In genomic region chr4:122882544-122882943, GRCm38 (mm10) we compare ENCODE assay signal across 20 mouse cellular contexts. TPM values are rescaled to one million over a fixed set of nuclear protein-coding genes. Genes with fewer than 3 reads are reported as not detected.
DNase-seq lines count a peak whose midpoint lies in the region; ATAC-seq and TF ChIP-seq lines count a peak whose summit lies in the region.
"Had no signal": no experiment of that assay in that cellular context is flagged by ENCODE, and none has a peak within 500 bp of the region (broad histone marks: within the 10 kb centered on the region; RNA-seq: fewer than 3 reads in every experiment).

No protein-coding gene starts in this region.

- H3ac ChIP-seq in myocyte (ENCODE audit: control insufficient read depth, insufficient read length), result no peak overlapping the region

- peak; percentile 39; the same call in 1 of the 2 replicates for TF ChIP-seq POLR2A in cortical plate, adult 2 months (IDR thresholded peaks at IDR 0.05; ENCODE audit: extremely low read depth, insufficient read depth, low read length)
- TF ChIP-seq POLR2A in myocyte (IDR thresholded peaks at IDR 0.05; ENCODE audit: insufficient read length, low read depth), result no peak

- H3K27ac ChIP-seq in heart, postnatal 0 days (ENCODE audit: low read depth), result 0 out of 2 replicates have a peak overlapping the region, but pooled peaks have one; percentile 16
- 0 out of 2 replicates have a peak overlapping the region, but pooled peaks have one; percentile 30 for H3K27ac ChIP-seq in cortical plate, adult 2 months (ENCODE audit: insufficient read depth, low read length)
- H3K27ac ChIP-seq: forebrain, embryonic 13.5 days; hindbrain, postnatal 0 days had no signal

- WGBS in heart, postnatal 0 days, result 57% methylated on average over 3 of the region's 3 CpGs

- H3K9ac ChIP-seq in heart, postnatal 0 days (replicated peaks; ENCODE audit: low read depth, low read length), result no peak overlapping the region
- H3K9ac ChIP-seq: forebrain, embryonic 13.5 days had no signal

- no peaks in the 10 kb centered on the region for H3K27me3 ChIP-seq in heart, postnatal 0 days (ENCODE audit: control insufficient read depth, insufficient read depth, low read length)
- no peaks in the 10 kb centered on the region for H3K27me3 ChIP-seq in megakaryocyte, embryonic 14.5 days (replicated peaks)
- H3K27me3 ChIP-seq in myocyte (ENCODE audit: control insufficient read depth, insufficient read depth, insufficient read length), result no peaks in the 10 kb centered on the region
- H3K27me3 ChIP-seq: forebrain, embryonic 13.5 days; Patski had no signal

- H3K4me3 ChIP-seq in heart, postnatal 0 days (ENCODE audit: low read depth, low read length), result no peak overlapping the region
- peak overlapping the region; percentile 92 for H3K4me3 ChIP-seq in megakaryocyte, embryonic 14.5 days (replicated peaks)
- H3K4me3 ChIP-seq in cortical plate, adult 2 months (ENCODE audit: insufficient read depth, low read length), result no peak overlapping the region
- H3K4me3 ChIP-seq in myocyte, result no peak overlapping the region
- H3K4me3 ChIP-seq: erythroblast, embryonic 14.5 days; forebrain, embryonic 13.5 days had no signal

- H3K4me2 ChIP-seq in heart, postnatal 0 days (ENCODE audit: low read depth, low read length), result no peak overlapping the region
- H3K4me2 ChIP-seq in myocyte (ENCODE audit: low read depth), result peak overlapping the region; percentile 30
- H3K4me2 ChIP-seq: forebrain, embryonic 13.5 days; heart, embryonic 11.5 days had no signal

- TF ChIP-seq CTCF in heart, postnatal 0 days (IDR thresholded peaks at IDR 0.05; ENCODE audit: low read depth), result no peak
- no peak for TF ChIP-seq CTCF in cortical plate, adult 2 months (IDR thresholded peaks at IDR 0.05; ENCODE audit: extremely low read depth, insufficient read depth, low read length)

- TF ChIP-seq EP300 in heart, postnatal 0 days (IDR thresholded peaks at IDR 0.05; ENCODE audit: low read depth), result no peak

- H3K9me3 ChIP-seq in heart, postnatal 0 days (replicated peaks; ENCODE audit: control insufficient read depth, low read length), result no peaks in the 10 kb centered on the region
- no peaks in the 10 kb centered on the region for H3K9me3 ChIP-seq in megakaryocyte, embryonic 14.5 days
- H3K9me3 ChIP-seq: forebrain, embryonic 13.5 days had no signal

- no peaks in the 10 kb centered on the region for H3K36me3 ChIP-seq in heart, postnatal 0 days (replicated peaks; ENCODE audit: control insufficient read depth, insufficient read depth, low read length)
- H3K36me3 ChIP-seq in megakaryocyte, embryonic 14.5 days (replicated peaks; ENCODE audit: low read length), result peaks cover 53% of the 10 kb centered on the region
- H3K36me3 ChIP-seq in myocyte (ENCODE audit: control insufficient read depth, insufficient read depth), result no peaks in the 10 kb centered on the region

- peaks cover 46% of the 10 kb centered on the region for H3K4me1 ChIP-seq in heart, postnatal 0 days (ENCODE audit: control insufficient read depth, insufficient read depth)
- peaks cover 63% of the 10 kb centered on the region for H3K4me1 ChIP-seq in megakaryocyte, embryonic 14.5 days
- H3K4me1 ChIP-seq in cortical plate, adult 2 months (ENCODE audit: control insufficient read depth, insufficient read depth, low read length), result peaks cover 18% of the 10 kb centered on the region

- ATAC-seq in heart, postnatal 0 days (ENCODE audit: insufficient read depth, low read depth), result no peak
- no peak for ATAC-seq in megakaryocyte, adult 5-6 weeks (ENCODE audit: poor library complexity, severe bottlenecking)
- ATAC-seq: forebrain, embryonic 13.5 days; hindbrain, postnatal 0 days; midbrain, embryonic 16.5 days; Patski had no signal

- intact Hi-C loops in heart, postnatal 25 days (cut with DNase I), result no loop called here

- DNase-seq in heart, postnatal 0 days (ENCODE audit: low spot score), result no peak
- no peak for DNase-seq in heart, postnatal 25 days (ENCODE audit: low spot score)
- no peak for DNase-seq in testis, postnatal 14 days (ENCODE audit: low spot score)
- DNase-seq: adrenal gland, postnatal 10 days; cerebellum, adult 11 months; gastrocnemius, postnatal 36 days; kidney, adult 11 months; lung, postnatal 10 days; retina, postnatal 1 day; thymus, postnatal 25 days had no signal

- peaks cover 80% of the 10 kb centered on the region for H3K79me2 ChIP-seq in myocyte (ENCODE audit: control insufficient read depth, insufficient read depth)

TF ChIP-seq in myocyte, 11 proteins besides CTCF, POLR2A, EP300 and RAD21:
- TF ChIP-seq TCF12 (IDR thresholded peaks at IDR 0.05; ENCODE audit: insufficient read depth, poor library complexity, severe bottlenecking), result no peak
- no peak for TF ChIP-seq SRF (IDR thresholded peaks at IDR 0.05; ENCODE audit: control insufficient read depth, insufficient read length, low read depth)
- TF ChIP-seq E2F4 (IDR thresholded peaks at IDR 0.05; ENCODE audit: insufficient read depth), result no peak
- TF ChIP-seq REST (IDR thresholded peaks at IDR 0.05; ENCODE audit: insufficient read depth, insufficient read length), result no peak
- no peak for TF ChIP-seq TCF3 (IDR thresholded peaks at IDR 0.05; ENCODE audit: insufficient read length, low read depth)
- no peak for TF ChIP-seq POLR2AphosphoS2 (IDR thresholded peaks at IDR 0.05; ENCODE audit: insufficient read length, low read depth)
- TF ChIP-seq CEBPB (IDR thresholded peaks at IDR 0.05; ENCODE audit: insufficient read depth, poor library complexity, severe bottlenecking), result no peak
- TF ChIP-seq USF1 (IDR thresholded peaks at IDR 0.05; ENCODE audit: low read depth), result no peak

RNA-seq across cellular contexts. Expression of gene Cap1, which starts 3.3 kb away (rescaled TPM):
- total RNA-seq in heart, postnatal 0 days (2014; rRNA removed; ENCODE audit: low replicate concordance), result 59.6 and 73.0 TPM in 2 replicates
- polyA plus RNA-seq in heart, postnatal 0 days (2015; fragmentation: Nextera tagmentation; extraction: Ambion mirVana), result 20.6 and 22.4 TPM in 2 replicates
- total RNA-seq in heart, postnatal 25 days (2021), result 10 to 100 TPM; 52.6 to 54.5 TPM
- 88.2 and 145 TPM in 2 replicates for polyA plus RNA-seq in megakaryocyte, embryonic 14.5 days (2012; ENCODE audit: insufficient read depth, low replicate concordance)
- total RNA-seq in megakaryocyte, adult 5-6 weeks (2015), result 417 and 420 TPM in 2 replicates
- total RNA-seq in megakaryocyte, adult 5-6 weeks (2017), result 551 and 589 TPM in 2 replicates
- 134 and 146 TPM in 2 replicates for polyA plus RNA-seq in cortical plate, adult 2 months (2012; rRNA removed)
- 167 TPM for polyA plus RNA-seq in myocyte (2012; fragmentation: generic; extraction: Trizol)

RNA-seq across cellular contexts. Expression of gene Ppt1, which starts 46.5 kb away (rescaled TPM):
- total RNA-seq in heart, postnatal 0 days (2014; rRNA removed; ENCODE audit: low replicate concordance), result 30.0 and 37.8 TPM in 2 replicates
- polyA plus RNA-seq in heart, postnatal 0 days (2015; fragmentation: Nextera tagmentation; extraction: Ambion mirVana), result 42.9 and 45.2 TPM in 2 replicates
- 10 to 100 TPM; 35.1 to 38.7 TPM for total RNA-seq in heart, postnatal 25 days (2021)
- polyA plus RNA-seq in megakaryocyte, embryonic 14.5 days (2012; ENCODE audit: insufficient read depth, low replicate concordance), result 4.9 TPM in 1 of 2 replicates, not detected in the other
- total RNA-seq in megakaryocyte, adult 5-6 weeks (2015), result 125 and 133 TPM in 2 replicates
- 95.0 and 101 TPM in 2 replicates for total RNA-seq in megakaryocyte, adult 5-6 weeks (2017)
- 117 and 120 TPM in 2 replicates for polyA plus RNA-seq in cortical plate, adult 2 months (2012; rRNA removed)
- 49.9 TPM for polyA plus RNA-seq in myocyte (2012; fragmentation: generic; extraction: Trizol)
